Mouse (Mus musculus): ENCODE data around the gene Mlkl.
"Not testable (repeated sequence)": the region's sequence is repeated elsewhere in the genome, so short reads cannot be mapped to it uniquely, and the experiment has no call there.

Mlkl gene

DNA sequence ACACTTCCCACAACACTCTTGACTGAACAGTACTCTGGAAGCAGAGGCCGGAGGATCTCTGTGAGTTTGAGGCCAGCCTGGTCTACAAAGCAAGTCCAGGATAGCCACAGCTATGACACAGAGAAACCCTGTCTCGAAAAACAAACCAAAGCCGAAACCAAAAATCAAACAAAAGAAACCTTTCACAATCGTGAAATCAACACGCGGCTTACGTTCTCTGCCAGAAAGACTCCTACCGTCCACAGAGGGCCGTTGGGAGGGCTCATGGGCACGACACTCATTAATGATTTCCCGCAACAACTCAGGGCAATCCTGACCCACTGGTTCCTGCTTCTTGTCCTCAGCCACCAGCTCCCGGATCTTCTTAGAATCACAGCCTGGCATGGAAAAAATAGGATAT lies 23.2 kb downstream of the Mlkl start:
- DNase-seq (ENCODE audit: low read depth in 1 of 2, low spot score in 2 of 2), result no peak

DNA sequence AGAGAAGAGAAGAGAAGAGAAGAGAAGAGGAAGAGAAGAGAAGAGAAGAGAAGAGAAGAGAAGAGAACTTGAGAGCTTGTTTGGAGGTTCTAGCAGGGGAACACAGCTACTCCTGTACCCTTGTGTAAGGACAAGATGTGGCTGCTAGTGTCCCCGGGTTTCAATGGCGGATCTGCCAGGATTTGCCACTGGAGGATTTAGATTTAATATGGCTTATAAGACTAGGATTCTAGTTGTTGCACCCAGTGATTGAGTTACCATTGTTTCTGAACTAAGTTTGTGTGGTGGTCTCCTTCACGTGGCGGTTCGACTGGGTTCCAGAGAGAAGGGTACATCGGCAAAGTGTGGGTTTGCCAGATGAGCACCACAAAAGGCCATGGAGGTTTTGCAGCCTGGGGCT lies 24.0 kb downstream of the Mlkl start:
- not testable (repeated sequence) for DNase-seq (ENCODE audit: low read depth in 1 of 2, low spot score in 2 of 2)

DNA sequence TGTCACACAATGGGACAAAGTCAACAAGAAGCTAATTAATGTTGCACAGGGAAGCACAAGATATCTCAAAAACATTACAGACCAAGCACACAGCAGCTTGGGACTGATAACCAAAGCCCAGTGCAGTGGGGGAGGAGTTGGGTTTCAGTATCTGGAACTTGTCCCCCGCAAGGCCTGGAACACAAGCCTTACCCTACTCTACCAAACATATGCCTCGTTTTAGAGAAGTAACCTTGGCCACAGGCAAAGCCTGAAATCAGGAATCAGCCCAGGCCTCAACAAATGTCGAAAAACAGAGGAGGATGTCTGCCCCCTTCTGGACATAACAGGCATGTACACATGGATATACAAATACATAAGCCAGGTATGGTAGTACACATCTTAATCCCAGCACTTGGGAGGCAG lies 25.2 kb downstream of the Mlkl start:
- no peak for DNase-seq (ENCODE audit: low read depth in 1 of 2, low spot score in 2 of 2)

DNA sequence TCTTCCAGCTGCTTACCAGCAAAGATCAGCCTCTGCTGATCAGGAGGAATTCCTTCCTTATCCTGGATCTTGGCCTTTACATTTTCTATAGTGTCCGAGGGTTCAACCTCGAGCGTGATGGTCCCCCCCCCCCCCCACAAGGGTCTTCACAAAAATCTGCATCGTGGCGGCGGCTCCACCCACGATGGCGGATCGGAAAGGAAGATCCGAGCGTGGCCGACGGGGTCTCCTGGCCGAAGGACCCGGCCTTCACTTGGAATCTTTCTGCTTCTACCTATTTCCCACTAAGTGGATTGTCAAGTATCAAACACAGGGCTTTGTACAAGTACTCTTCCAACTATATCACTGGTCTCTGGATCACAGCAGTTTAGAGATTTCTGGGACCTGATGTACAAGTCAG lies 28.0 kb downstream of the Mlkl start:
- not testable (repeated sequence) for DNase-seq (ENCODE audit: low read depth in 1 of 2, low spot score in 2 of 2)

DNA sequence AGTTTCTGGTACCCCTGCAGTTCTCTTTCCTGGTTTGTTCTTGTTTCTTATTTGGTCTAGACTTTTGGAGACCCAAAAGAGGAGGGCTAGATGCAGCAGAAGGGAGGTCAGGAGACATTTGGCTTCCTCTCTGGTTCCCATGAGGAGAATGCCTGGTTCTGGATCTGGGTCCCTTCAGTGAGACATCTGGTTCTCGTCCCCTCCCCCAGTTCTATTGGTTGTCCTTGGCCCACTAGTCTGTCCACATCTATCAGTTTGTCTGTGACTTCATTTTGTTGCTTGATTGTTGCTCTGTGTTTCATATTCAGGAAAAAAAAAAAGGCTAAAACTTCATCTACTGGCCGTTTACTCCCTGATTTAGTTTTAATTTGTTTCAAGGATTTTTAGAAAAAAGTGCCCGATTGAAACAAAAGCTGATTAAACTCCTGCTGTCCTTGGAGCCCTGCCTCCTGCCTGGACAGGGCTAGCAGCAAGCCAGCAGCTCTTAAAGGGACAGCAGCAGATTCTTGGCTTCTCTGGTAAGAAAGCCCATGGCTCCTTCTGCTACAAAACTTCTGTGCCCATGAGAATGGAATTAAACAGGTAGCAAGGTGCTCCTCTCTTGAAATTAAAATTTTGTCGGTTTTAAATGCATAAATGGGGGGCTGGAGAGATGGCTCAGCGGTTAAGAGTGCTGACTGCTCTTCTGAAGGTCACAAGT lies 32.8 kb downstream of the Mlkl start:
- DNase-seq (ENCODE audit: low read depth in 1 of 2, low spot score in 2 of 2), result no peak

DNA sequence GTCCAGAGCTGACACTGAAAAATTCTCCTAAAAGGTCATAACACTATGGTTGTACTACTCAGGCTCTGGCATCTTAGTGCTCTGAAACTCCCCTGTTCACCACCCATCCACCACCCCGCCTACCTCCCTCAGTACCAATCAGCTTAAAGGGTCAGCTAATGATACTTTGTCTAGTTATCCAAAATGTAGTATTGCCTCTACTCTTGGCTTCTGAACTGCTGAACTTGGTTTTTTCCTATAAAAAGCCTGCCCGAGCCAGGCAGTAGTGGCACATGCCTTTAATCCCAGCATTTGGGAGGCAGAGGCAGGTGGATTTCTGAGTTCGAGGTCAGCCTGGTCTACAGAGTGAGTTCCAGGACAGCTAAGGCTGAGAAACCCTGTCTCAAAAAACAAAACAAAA lies 33.6 kb downstream of the Mlkl start:
- no peak for DNase-seq (ENCODE audit: low read depth in 1 of 2, low spot score in 2 of 2)

DNA sequence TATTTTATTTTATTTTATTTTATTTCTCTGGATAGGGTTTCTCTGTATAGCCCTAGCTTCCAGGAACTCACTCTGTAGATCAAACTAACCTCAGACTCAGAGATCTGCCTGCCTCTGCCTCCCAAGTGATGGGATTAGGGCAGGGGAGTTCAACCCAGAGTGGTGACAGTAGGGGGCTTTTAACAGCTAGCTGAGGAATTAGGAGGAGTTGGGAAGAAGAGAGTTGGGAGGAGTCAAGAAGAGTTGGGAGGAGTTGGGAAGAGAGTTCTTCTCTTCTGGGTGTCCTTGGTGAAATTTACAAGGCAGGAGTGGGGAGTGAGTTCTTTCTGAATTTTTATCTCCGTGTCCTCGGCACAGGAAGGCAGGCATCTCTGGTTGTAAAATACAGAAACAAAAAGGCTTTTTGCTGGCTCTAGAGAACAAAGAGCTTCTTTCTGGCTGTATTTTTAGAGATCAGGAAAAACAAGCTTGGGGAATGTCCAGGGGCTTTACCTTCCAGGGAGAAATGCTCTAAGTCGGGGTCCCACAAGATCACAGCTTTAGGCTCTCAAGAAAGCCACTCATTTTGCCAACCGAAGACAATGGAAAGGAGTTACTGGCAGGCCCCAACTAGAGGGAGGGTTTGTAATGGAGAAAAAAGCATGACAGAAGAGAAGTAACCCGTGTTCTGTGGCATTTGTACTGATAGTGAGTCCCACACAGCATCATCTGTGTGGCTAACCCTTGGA lies 34.7 kb downstream of the Mlkl start:
- not testable (repeated sequence) for DNase-seq (ENCODE audit: low read depth in 1 of 2, low spot score in 2 of 2)

DNA sequence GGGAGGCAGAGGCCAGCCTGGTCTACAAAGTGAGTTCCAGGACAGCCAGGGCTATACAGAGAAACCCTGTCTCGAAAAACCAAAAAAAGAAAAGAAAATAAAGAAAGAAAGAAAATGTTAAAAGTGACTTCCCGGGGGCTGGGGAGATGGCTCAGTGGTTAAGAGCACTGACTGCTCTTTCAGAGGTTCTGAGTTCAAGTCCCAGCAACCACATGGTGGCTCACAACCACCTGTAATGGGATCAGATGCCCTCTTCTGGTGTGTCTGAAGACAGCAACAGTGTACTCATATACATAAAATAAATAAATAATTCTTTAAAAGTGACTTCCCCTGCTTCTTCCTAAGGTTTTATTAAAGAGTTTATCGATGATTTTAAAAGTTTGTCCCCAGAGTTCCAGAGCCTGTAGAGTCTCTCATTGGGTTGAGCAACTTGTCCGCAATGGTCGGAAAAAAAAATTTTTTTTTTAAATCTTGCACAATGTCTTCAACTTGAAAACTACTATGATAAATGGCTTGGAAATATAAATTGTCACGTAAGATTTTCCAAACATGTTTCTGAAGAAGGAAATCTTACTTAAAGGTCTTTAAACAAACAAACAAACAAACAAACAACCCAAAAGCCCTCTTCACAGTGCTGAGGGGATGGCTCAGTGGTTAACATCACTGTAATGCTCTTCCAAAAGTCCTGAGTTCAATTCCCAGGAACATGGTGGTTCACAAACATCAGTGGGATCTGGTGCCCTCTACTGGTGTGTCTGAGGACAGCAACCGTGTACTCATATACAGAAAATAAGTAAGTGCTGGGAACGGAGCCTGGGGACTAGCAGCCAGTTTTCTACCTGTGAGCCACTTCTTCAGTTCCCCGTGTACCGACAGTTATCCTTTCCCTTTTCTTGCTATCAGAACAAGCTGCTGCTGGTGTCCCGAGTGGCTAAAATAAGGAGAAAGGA lies 37.1 kb downstream of the Mlkl start:
- no peak for DNase-seq (ENCODE audit: low read depth in 1 of 2, low spot score in 2 of 2)

DNA sequence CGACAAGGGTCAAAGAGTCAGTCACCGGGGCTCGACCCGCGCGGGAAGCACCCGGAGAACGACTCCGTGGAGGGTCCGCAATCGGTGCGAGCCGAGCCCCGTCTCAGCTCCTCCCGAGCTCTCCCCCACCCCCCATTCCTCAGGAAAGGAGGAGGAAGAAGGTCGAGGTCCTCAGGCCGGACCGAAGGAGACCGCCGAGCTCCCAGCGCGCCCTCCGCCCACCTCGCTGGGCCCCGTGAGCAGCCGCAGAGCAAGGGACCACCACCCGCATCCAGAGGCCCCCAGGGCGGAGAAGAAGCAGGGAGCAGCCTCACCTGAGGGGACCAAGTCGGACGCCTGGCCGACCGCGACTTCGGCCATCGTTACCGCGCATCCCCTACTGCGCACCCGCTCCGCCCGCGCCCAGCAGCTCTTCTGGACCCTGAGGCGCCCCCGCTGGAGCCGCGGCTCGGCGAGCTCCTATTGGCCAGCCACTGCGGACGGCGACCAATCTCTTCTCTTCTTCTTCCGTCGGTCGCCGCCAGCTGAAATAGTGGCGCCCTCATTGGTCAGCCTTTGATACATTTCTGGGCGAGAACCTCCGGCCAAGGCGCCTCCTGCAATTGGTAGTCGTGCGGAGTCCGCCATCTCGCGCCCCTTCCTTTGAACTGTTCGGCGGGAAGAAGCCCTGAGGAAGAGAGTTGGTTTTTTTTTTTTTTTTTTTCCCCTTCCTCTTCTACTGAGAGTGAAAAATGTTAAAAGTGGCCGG lies 38.0 kb downstream of the Mlkl start, which contains the start of gene Rfwd3:
Gene Rfwd3, minus strand, starts transcription at position 402 of the 748 bp plus-strand sequence.
- peak; percentile 93 to 97 for DNase-seq (ENCODE audit: low read depth in 1 of 2, low spot score in 2 of 2)

DNA sequence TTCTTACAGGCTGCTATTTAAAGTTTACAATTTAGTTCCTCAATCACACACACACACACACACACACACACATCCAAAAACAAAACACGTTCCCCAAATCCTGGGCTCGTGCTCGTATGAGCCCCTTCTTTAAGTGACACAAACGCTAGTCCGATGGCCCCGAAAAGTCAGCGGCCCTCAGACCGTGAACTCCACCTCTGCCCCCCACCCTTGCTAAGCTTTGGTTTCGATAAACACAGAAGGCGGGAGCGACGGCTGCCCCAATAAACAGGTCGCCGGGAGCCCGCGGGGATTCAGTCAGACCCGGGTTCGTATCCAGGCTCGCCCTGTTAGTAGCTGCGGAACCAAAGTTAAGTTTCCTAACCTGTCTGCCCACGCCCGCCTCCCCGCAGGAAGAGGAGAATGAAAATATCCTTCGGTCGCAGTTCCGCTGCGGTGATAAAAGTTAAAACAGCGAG lies 38.6 kb downstream of the Mlkl start:
- peak; percentile 29 to 69 for DNase-seq (ENCODE audit: low read depth in 1 of 2, low spot score in 2 of 2)

DNA sequence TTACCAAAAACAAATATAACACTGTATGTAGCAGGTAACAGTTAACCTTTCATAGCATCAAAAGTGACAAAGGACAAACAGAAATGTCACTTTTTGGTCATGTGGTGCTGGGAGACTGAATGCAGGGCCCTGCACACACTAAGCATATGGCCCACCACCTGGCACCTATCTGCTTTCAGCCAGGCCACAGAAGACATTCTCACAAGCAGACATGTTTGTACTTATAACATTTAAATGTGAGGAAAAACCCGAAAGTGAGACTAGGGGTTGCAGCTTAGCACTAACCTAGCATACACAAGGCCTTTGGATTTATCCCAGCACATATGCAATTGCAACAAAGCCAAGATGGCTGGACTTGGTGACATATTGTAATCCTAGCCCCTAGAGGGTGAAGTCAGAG lies 40.0 kb downstream of the Mlkl start:
- no peak for DNase-seq (ENCODE audit: low read depth in 1 of 2, low spot score in 2 of 2)

DNA sequence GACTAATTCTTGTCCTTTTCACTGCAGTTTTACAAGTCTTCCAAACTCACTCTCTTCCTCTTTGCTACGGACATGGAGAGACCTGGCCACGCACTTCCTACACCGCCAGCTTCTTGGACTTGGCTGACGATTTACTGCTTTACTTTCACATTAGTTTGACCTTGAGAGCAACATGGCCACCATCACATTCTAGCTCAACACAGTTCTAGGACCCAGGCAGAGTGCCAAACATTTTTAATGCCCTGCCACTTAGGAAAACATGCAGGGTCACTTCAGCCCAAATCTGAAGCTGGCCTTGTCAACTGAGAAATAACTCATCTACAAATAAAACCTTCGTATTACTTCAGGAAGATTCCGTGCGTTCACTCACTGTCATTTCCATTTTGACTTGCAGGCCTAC lies 46.2 kb downstream of the Mlkl start:
- DNase-seq (ENCODE audit: low read depth in 1 of 2, low spot score in 2 of 2), result no peak

DNA sequence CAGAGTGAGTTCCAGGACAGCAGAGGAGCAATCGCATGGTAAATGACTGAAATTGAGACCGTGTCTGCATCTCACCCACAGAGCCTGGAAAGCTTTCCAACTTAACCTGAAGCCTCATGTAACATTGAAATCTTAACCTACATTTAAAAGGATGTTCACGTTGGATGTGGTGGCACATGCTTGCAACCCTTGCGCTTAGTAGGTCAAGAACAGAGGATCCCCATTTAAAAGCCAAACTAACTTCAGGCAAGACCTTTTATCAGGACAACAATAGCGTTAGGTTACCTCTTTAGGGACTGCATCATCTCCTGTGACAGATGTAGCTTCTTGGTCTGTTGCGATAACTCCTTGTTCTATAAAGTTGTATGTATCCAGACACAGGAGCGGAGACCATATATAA lies 47.4 kb downstream of the Mlkl start:
- DNase-seq (ENCODE audit: low read depth in 1 of 2, low spot score in 2 of 2), result no peak

DNA sequence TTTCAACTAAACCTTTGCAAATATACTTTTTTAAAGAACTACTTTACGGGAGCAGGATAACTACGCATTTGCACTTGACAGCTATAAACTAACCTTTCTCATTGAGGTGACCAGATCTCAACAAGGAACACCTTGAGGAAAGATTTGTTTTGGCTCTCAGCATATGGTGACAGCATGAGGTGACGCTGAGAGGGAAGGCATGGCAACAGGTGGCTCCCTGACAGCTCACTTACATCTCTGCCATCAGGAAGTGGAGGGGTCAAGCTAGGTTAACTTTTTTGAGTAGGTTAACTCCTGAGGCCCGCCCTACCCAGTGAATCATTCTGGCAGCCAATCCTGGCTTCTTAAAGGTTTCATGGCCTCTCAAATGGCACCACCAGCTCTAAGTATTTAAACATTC lies 52.4 kb downstream of the Mlkl start:
- no peak for DNase-seq (ENCODE audit: low read depth in 1 of 2, low spot score in 2 of 2)

DNA sequence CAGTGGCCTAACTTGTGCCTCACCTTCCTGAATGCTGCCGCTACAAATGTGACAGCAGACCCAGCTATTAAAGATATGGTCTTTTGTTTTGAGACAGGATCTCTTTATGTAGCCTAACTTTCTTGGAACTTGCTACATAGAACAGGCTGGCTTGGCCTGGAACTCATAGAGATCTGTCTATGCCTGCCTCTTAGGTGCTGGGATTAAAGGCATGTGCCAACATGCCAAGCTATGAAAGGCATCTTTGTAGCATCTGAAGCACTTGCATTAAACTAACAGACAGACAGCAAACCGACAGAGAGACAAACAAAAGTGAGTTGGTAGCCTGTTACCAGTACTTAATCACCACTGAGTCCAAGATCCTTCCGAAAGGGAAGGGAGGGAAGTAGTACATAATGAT lies 55.9 kb downstream of the Mlkl start:
- DNase-seq (ENCODE audit: low read depth in 1 of 2, low spot score in 2 of 2), result no peak

DNA sequence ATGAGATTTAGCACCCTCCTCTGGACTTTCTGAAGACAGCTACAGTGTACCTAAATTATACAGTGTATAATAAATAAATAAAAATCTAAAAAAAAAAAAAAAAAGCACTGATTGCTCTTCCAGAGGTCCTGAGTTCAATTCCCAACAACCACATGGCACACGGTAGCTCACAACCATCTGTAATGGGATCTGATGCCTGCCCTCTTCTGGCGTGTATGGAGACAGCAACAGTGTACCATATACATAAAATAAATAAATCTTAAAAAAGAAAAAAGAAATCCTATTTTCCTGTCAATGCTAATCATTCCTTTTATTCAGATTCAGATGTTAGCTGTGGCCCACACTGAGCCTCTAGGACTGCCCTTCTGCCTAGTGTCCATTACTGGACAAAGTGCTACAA lies 69.7 kb downstream of the Mlkl start:
- no peak for DNase-seq (ENCODE audit: low read depth in 1 of 2, low spot score in 2 of 2)

DNA sequence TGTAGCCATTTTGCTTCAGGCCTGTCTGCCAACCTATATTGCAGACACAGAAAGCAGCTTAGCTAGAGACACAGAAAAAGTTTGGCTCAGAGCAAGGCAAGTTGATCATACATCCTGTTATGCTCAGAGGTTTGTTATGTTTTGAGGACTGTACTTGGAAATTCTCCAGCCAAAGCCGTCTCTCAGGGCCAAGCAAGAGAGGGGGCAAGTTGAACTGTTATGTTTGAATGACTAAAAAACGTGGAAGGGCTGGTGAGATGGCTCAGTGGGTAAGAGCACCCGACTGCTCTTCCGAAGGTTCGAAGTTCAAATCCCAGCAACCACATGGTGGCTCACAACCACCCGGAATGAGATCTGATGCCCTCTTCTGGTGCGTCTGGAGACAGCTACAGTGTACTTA lies 71.8 kb downstream of the Mlkl start:
- DNase-seq (ENCODE audit: low read depth in 1 of 2, low spot score in 2 of 2), result not testable (repeated sequence)

DNA sequence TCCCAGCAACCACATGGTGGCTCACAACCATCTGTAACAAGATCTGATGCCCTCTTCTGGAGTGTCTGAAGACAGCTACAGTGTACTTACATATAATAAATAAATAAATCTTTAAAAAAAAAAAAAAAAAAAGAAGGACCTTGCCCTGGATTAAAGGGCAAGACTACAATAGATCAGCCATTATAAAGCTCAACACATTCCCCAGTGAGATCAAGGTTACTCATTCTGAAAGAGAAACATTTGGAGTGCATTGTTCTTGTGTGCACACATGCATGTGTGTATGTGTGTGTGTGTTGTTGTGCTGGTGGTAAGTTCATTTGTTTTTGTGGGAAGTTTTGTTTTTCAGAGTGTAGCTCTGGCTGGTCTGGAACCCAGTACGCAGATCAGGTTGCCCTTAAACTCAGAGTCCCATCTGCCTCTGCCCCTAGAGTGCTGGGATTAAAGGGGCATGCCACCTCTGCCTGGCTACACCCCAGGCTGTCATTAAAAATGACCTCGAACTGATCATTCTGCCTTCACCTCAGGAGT lies 73.2 kb downstream of the Mlkl start:
- no peak for DNase-seq (ENCODE audit: low read depth in 1 of 2, low spot score in 2 of 2)

DNA sequence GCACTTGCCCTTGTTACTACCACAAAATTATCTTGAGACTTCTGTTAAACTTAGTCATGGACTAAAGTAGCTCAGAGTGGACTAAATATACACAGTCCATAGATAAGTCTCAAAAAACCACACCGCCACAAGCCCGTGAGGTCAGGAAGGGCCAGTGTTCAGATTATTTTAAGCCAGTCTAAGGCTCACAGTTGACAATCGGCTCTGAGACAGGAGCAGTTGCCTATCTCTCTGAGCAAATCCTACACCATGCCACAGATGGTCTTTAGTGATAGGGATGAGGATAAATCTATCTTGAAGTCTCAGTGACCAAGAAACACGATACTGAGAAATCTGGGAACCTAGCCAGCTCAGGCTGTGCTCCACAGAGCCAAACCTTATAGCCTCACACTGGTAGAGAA lies 76.0 kb downstream of the Mlkl start:
- DNase-seq (ENCODE audit: low read depth in 1 of 2, low spot score in 2 of 2), result no peak
